Mouse (Mus musculus) left cerebral cortex, postnatal 4 days (tissue): ENCODE results near the gene Fam131c. TPM values are rescaled to one million over a fixed set of nuclear protein-coding genes. Genes with fewer than 3 reads are reported as not detected.

Experiments used
- DNase-seq: peaks from one replicate; pipeline ENCODE4 v3.0.0-alpha.2; 2022
- intact Hi-C: fragments of 180-260 bp; cut with DNase I; formaldehyde crosslinking; loops from one replicate; pipeline ENCODE4 v1.15.1; 2025
- microRNA-seq: library from miRNA; unstranded; fragments of <30 nt; microRNA quantifications from one replicate; pipeline ENCODE4 v1.2.0, GENCODE M21; 2022
- total RNA-seq, 2 experiments: library from RNA; stranded (reverse); gene quantifications; 2 replicates each; pipeline ENCODE4 v1.2.3; 2021

The Fam131c gene
- total RNA-seq, 2 experiments from 2014 or later, result 32.5 to 35.1 TPM

GRCm38 (mm10) chr4:141432666-141433065, 64.6 kb downstream of the Fam131c start:
- peak; percentile 67 for DNase-seq
- intact Hi-C loops, result no loop called here

DNA sequence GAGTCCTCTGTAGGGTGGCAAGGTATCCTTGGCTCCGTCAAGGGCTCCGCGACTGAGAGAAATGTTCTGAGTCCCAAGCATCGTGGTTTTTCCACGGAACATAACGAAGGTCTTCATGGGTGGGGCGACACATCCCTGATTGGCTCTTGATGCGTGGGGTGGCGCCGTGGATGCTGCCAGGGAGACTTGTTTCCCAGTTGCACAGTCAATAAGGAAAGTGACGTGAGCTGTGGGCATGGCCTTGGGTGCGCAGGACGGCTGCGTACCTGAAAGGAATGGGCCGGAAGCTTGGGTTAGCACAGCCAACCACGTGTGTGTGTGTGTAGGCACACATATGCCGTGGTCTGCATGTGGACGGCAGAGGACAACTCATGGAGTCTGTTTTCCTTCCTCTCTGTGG, 65.2 kb downstream of the Fam131c start:
- intact Hi-C loops, result no loop called here
- no peak for DNase-seq

Small RNA genes within 50 kb of the gene (microRNA-seq; reads per million reads assigned to microRNA genes)
- not detected for gene Gm25690

Other genes with a start within 250 kb of the Fam131c start
- 10 to 100 TPM; 54.5 to 56.8 TPM for gene Szrd1, start 228.4 kb upstream of the Fam131c start, total RNA-seq
- 10 to 100 TPM; 30.4 to 31.4 TPM for gene Fbxo42, start 220.3 kb upstream of the Fam131c start, total RNA-seq
- gene Rsg1, start 154.3 kb upstream of the Fam131c start, total RNA-seq, result 1 to 10 TPM; 4.3 to 5.1 TPM
- 1 to 10 TPM; 1.8 to 2.4 TPM for gene Arhgef19, start 128.7 kb upstream of the Fam131c start, total RNA-seq
- 1 to 10 TPM; 1.6 TPM for gene Epha2, start 67.0 kb upstream of the Fam131c start, total RNA-seq
- gene Clcnka, start 30.5 kb downstream of the Fam131c start, total RNA-seq, result under 1 TPM in 1 of 2 experiments, not detected in 1; 0.60 TPM
- not detected for gene Clcnkb, start 47.8 kb downstream of the Fam131c start, total RNA-seq
- not detected for gene Hspb7, start 52.6 kb downstream of the Fam131c start, total RNA-seq
- 1 to 10 TPM; 1.5 to 1.8 TPM for gene Srarp, start 67.9 kb downstream of the Fam131c start, total RNA-seq
- 10 to 100 TPM; 32.7 to 35.3 TPM for gene Zbtb17, start 76.4 kb downstream of the Fam131c start, total RNA-seq
- 10 to 100 TPM; 80.6 to 86.1 TPM for gene Spen, start 170.4 kb downstream of the Fam131c start, total RNA-seq
- gene Fblim1, start 237.9 kb downstream of the Fam131c start, total RNA-seq, result 10 to 100 TPM; 19.8 to 23.8 TPM